Mouse (Mus musculus) forebrain, postnatal 0 days (tissue): Measurements from ENCODE around the gene Gm10424. TPM values are rescaled to one million over a fixed set of nuclear protein-coding genes. Genes with fewer than 3 reads are reported as not detected.
"Not testable (repeated sequence)": the region's sequence is repeated elsewhere in the genome, so short reads cannot be mapped to it uniquely, and the experiment has no call there.

Source experiments
- ATAC-seq: fragments of 200-750 bp; cut with Nextera tagmentation; 2 replicates; pipeline ENCODE4 v1.8.0; 2017; ENCODE audit warnings: mild to moderate bottlenecking, moderate library complexity
- DNase-seq: peaks from one replicate; pipeline ENCODE4 v3.0.0-alpha.2; 2015
- H3K27ac ChIP-seq: fragments of 300-500 bp; sonication (generic); 2 replicates; pipeline ENCODE4 v1.5.1; 2014; ENCODE audit warnings: low read depth, mild to moderate bottlenecking, antibody characterized with exemption, low read length, moderate library complexity, mixed read lengths
- H3K27me3 ChIP-seq: fragments of 300-500 bp; sonication (generic); 2 replicates; pipeline ENCODE4 v1.6.1; 2014; ENCODE audit warnings: mild to moderate bottlenecking, low read length, mixed read lengths; ENCODE audit not compliant: insufficient read depth
- H3K36me3 ChIP-seq: fragments of 300-500 bp; sonication (generic); 2 replicates; pipeline ENCODE4 v1.6.1; 2014; ENCODE audit warnings: mild to moderate bottlenecking, moderate library complexity; ENCODE audit not compliant: insufficient read depth
- H3K4me1 ChIP-seq: fragments of 300-500 bp; sonication (generic); 2 replicates; pipeline ENCODE4 v1.6.1; 2014; ENCODE audit warnings: antibody characterized with exemption; ENCODE audit not compliant: insufficient read depth
- H3K4me2 ChIP-seq: fragments of 300-500 bp; sonication (generic); 2 replicates; pipeline ENCODE4 v1.6.1; 2014; ENCODE audit warnings: low read depth, mild to moderate bottlenecking, moderate library complexity
- H3K4me3 ChIP-seq: fragments of 300-500 bp; sonication (generic); 2 replicates; pipeline ENCODE4 v1.5.1; 2014; ENCODE audit warnings: low read depth, low read length, mixed read lengths
- H3K9ac ChIP-seq: fragments of 300-500 bp; sonication (generic); 2 replicates; pipeline ENCODE4 v1.6.1; 2014; ENCODE audit warnings: mild to moderate bottlenecking
- H3K9me3 ChIP-seq: fragments of 300-500 bp; sonication (generic); 2 replicates; pipeline ENCODE4 v1.6.1; 2016; ENCODE audit warnings: low read length
- WGBS: fragments of 180-500 bp; shearing (Covaris S2); extraction: QIAGEN DNeasy Blood & Tissue Kit; methylation state at CpG from one replicate; pipeline ENCODE4 v1.1.7; 2014; 5-methylcytosine and 5-hydroxymethylcytosine counted together
- polyA plus RNA-seq: library from polyadenylated mRNA; unstranded; fragments of >200 nt; fragmentation: Nextera tagmentation; extraction: Ambion mirVana; gene quantifications from 2 replicates; pipeline ENCODE4 v1.2.1, GENCODE M21; 2015
- total RNA-seq: library from RNA; depleted of rRNA; stranded (reverse); fragments of >200 nt; gene quantifications from 2 replicates; pipeline ENCODE4 v1.2.3, GENCODE M21; 2014; rRNA removed

Gm10424 gene
- total RNA-seq (not detected in 2 replicates), polyA plus RNA-seq (not detected in 2 replicates)

DNA sequence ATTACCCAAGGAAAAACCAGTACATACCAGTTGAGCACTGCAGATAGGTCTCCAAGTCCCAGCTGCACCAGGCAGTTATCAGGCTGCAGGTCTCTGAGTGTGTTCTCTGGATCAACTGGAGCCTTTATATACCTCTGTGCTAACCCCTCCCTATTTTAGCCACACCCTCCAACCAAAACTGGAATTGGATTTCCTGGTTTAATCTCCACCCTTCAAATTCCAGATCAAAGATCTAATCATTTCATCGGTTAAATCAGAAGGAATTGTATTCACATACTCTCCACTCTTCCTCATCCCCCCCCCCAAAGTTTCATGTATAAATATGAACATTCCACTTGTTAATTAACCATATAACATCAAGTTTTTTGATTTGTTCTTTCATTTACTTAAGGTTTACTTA is at the start of gene Gm10424:
Gm10424 (minus strand) TSS at position 101 of the 400 bp plus-strand sequence.
- not testable (repeated sequence) for H3K9ac ChIP-seq, H3K4me3 ChIP-seq, H3K36me3 ChIP-seq, H3K27me3 ChIP-seq, H3K27ac ChIP-seq, H3K4me1 ChIP-seq, DNase-seq, H3K9me3 ChIP-seq, ATAC-seq, H3K4me2 ChIP-seq
- WGBS = no CpG with 5 or more reads among the region's 1 CpGs

DNA sequence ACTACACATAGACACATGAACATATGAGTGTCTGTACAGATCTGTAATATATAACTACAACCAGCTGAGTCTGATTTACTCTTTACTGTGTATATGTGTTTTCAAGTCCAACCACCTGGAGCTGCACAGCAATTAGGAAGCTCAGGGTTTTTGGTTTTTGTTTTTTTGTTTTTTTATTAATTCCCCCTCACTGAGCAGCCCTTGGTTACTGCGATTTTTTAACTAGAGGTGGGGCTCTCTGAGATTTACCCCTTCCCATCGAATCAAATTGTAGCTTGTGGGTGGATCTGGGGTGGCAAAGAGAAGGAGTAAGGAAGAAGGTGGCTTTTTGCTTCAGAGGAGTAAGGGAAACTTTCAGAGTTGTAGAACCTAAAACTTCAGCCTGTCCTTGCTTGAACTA is 33.0 kb upstream of the Gm10424 start, which contains the start of gene Gm3259:
Gm3259 (plus strand) TSS at position 301 of the 400 bp plus-strand sequence.
- not testable (repeated sequence) for H3K27me3 ChIP-seq, ATAC-seq, H3K4me2 ChIP-seq, H3K9ac ChIP-seq, H3K36me3 ChIP-seq, H3K4me1 ChIP-seq, H3K4me3 ChIP-seq, H3K9me3 ChIP-seq, H3K27ac ChIP-seq, DNase-seq
- 64% methylated on average over 2 of the region's 2 CpGs for WGBS

Other genes starting within 250 kb of the Gm10424 start
- not detected in 2 replicates for gene Gm7942, start 165.8 kb downstream of the Gm10424 start, total RNA-seq
- gene Gm7942, start 165.8 kb downstream of the Gm10424 start, polyA plus RNA-seq = not detected in 2 replicates
- not detected in 2 replicates for gene Gm16513, start 90.1 kb downstream of the Gm10424 start, total RNA-seq
- not detected in 2 replicates for gene Gm16513, start 90.1 kb downstream of the Gm10424 start, polyA plus RNA-seq
- not detected in 2 replicates for gene Gm3259, start 33.1 kb upstream of the Gm10424 start, total RNA-seq
- not detected in 2 replicates for gene Gm3259, start 33.1 kb upstream of the Gm10424 start, polyA plus RNA-seq
- gene D5Ertd577e, start 184.0 kb upstream of the Gm10424 start, total RNA-seq = not detected in 2 replicates
- gene D5Ertd577e, start 184.0 kb upstream of the Gm10424 start, polyA plus RNA-seq = not detected in 2 replicates
- gene Gm3286, start 238.0 kb upstream of the Gm10424 start, total RNA-seq = not detected in 2 replicates
- not detected in 2 replicates for gene Gm3286, start 238.0 kb upstream of the Gm10424 start, polyA plus RNA-seq